In the genomic region with DNA sequence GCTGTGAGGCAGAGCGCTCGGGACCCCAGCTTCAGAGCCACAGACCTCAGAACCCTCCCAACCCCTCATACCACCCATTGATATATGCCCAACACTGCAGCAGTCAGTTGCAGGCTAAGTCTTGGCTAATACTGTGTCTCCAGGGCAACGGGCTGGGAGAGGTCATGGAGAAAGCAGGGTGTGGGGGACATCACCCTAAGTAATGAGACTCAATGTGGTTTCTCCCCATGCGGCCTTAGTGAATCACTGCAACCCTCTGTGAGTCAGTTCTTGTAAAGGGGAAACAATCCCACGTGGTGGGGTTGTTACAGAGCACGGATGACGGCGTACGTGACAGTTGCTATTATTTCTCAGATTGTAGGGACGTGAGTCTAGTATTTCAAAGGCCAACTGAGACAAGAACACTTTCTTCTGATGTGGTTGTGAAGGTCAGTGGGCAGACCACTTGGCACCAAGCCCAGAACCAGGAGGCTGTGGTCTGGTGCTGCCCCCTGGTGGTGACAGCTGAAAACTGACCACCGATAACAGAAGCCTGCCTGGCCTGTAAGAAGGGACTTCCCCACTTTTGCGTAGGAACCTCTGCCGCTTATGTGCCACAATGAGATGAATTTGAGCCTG, we compare ENCODE assay signal across 7 mouse cellular contexts. TPM values are rescaled to one million over a fixed set of nuclear protein-coding genes. Genes with fewer than 3 reads are reported as not detected.
DNase-seq lines count a peak whose midpoint lies in the region; ATAC-seq and TF ChIP-seq lines count a peak whose summit lies in the region.

No protein-coding gene starts in this region.

- no peaks in the 10 kb centered on the region for H3K27me3 ChIP-seq in intestine, embryonic 14.5 days (replicated peaks; ENCODE audit: control insufficient read depth, insufficient read depth, low read length)
- 0 out of 2 replicates have a peak, but pooled peaks cover 4% of the 10 kb centered on the region for H3K27me3 ChIP-seq in midbrain, embryonic 13.5 days

- WGBS in intestine, embryonic 14.5 days: 52% methylated on average over 13 of the region's 13 CpGs
- WGBS in midbrain, embryonic 13.5 days: 36% methylated on average over 13 of the region's 13 CpGs

- H3K4me1 ChIP-seq in intestine, embryonic 14.5 days (replicated peaks; ENCODE audit: control insufficient read depth, insufficient read depth, low read length): no peaks in the 10 kb centered on the region
- peaks cover 4% of the 10 kb centered on the region; the same call in 1 of the 2 replicates for H3K4me1 ChIP-seq in midbrain, embryonic 13.5 days (replicated peaks)

- intact Hi-C loops in gastrocnemius, adult 2 months (cut with DNase I): loop anchor here (2.0 kb wide), 1 partner anchor 33 kb away; no protein-coding TSS in a partner anchor
- intact Hi-C loops in left cerebral cortex, postnatal 25 days (cut with DNase I): loop anchor here (1.0 to 10.0 kb wide), 2 partner anchors 32 to 551 kb away; no protein-coding TSS in a partner anchor

- ATAC-seq in intestine, embryonic 14.5 days (replicated peaks; ENCODE audit: low FRiP score, low TSS enrichment, low read depth): peak; percentile 36; the same call in 1 of the 2 replicates
- peak; percentile 19; the same call in 1 of the 2 replicates for ATAC-seq in midbrain, embryonic 13.5 days

- H3K4me2 ChIP-seq in intestine, embryonic 14.5 days (ENCODE audit: low read length): no peak overlapping the region
- H3K4me2 ChIP-seq in midbrain, embryonic 13.5 days (replicated peaks): no peak overlapping the region

- H3K9me3 ChIP-seq in intestine, embryonic 14.5 days (ENCODE audit: control insufficient read depth, low read length): no peaks in the 10 kb centered on the region
- H3K9me3 ChIP-seq in midbrain, embryonic 13.5 days: no peaks in the 10 kb centered on the region

- no peak overlapping the region for H3K9ac ChIP-seq in intestine, embryonic 14.5 days (ENCODE audit: low read length)
- no peak overlapping the region for H3K9ac ChIP-seq in midbrain, embryonic 13.5 days (replicated peaks)

- peak; percentile 94 to 98 for DNase-seq in adrenal gland, adult (ENCODE audit: inconsistent age in 2 of 2, low spot score in 1 of 2)
- peak; percentile 84 to 91 for DNase-seq in cerebellum, postnatal 4 days (ENCODE audit: low spot score in 2 of 2)
- peak; percentile 86 for DNase-seq in gastrocnemius, adult 2 months
- DNase-seq in intestine, embryonic 14.5 days (ENCODE audit: low spot score): peak; percentile 91
- DNase-seq in left cerebral cortex, postnatal 25 days (ENCODE audit: low spot score in 2 of 2): peak; percentile 84 to 89
- peak; percentile 80 for DNase-seq in skeletal muscle tissue, adult 2 months (ENCODE audit: low read depth, low spot score)

- H3K4me3 ChIP-seq in gastrocnemius, adult 2 months: no peak overlapping the region
- H3K4me3 ChIP-seq in intestine, embryonic 14.5 days (ENCODE audit: low read depth, low read length): no peak overlapping the region
- no peak overlapping the region for H3K4me3 ChIP-seq in midbrain, embryonic 13.5 days (replicated peaks)

- H3K36me3 ChIP-seq in intestine, embryonic 14.5 days (ENCODE audit: control insufficient read depth, insufficient read depth, low read length): peaks cover 7% of the 10 kb centered on the region; the same call in 1 of the 2 replicates
- H3K36me3 ChIP-seq in midbrain, embryonic 13.5 days: no peaks in the 10 kb centered on the region

- peak; percentile 97 for TF ChIP-seq CTCF in gastrocnemius, adult 2 months (IDR thresholded peaks at IDR 0.05)

- H3K27ac ChIP-seq in gastrocnemius, adult 2 months: peak overlapping the region; percentile 46
- no peak overlapping the region for H3K27ac ChIP-seq in intestine, embryonic 14.5 days (ENCODE audit: low read depth)
- no peak overlapping the region for H3K27ac ChIP-seq in midbrain, embryonic 13.5 days

RNA-seq across cellular contexts. Expression of a gene that starts 10.3 kb away (rescaled TPM):
- total RNA-seq in gastrocnemius, adult 2 months (2021): 100 to 1,000 TPM; 113 to 123 TPM
- 54.8 and 55.0 TPM in 2 replicates for polyA plus RNA-seq in intestine, embryonic 14.5 days (2014; fragmentation: Nextera tagmentation; extraction: Ambion mirVana)
- total RNA-seq in left cerebral cortex, postnatal 25 days (2021): 10 to 100 TPM in 1 of 2 experiments, 1 to 10 TPM in 1; 8.9 to 15.6 TPM
- 14.9 and 18.9 TPM in 2 replicates for polyA plus RNA-seq in midbrain, embryonic 13.5 days (2015; fragmentation: Nextera tagmentation; extraction: Ambion mirVana)

RNA-seq across cellular contexts. Expression of a gene that starts 18.2 kb away (rescaled TPM):
- 10 to 100 TPM; 17.2 to 18.7 TPM for total RNA-seq in gastrocnemius, adult 2 months (2021)
- 63.0 and 64.1 TPM in 2 replicates for polyA plus RNA-seq in intestine, embryonic 14.5 days (2014; fragmentation: Nextera tagmentation; extraction: Ambion mirVana)
- total RNA-seq in left cerebral cortex, postnatal 25 days (2021): 10 to 100 TPM; 16.3 to 24.0 TPM
- polyA plus RNA-seq in midbrain, embryonic 13.5 days (2015; fragmentation: Nextera tagmentation; extraction: Ambion mirVana): 12.6 and 14.6 TPM in 2 replicates

RNA-seq across cellular contexts. Expression of a gene that starts 43.0 kb away (rescaled TPM):
- total RNA-seq in gastrocnemius, adult 2 months (2021): under 1 TPM in 1 of 2 experiments, not detected in 1; 0.97 TPM
- polyA plus RNA-seq in intestine, embryonic 14.5 days (2014; fragmentation: Nextera tagmentation; extraction: Ambion mirVana): 1.4 and 1.5 TPM in 2 replicates
- total RNA-seq in left cerebral cortex, postnatal 25 days (2021): 1 to 10 TPM; 2.0 to 2.4 TPM
- polyA plus RNA-seq in midbrain, embryonic 13.5 days (2015; fragmentation: Nextera tagmentation; extraction: Ambion mirVana): 0.94 and 1.5 TPM in 2 replicates

RNA-seq across cellular contexts. Expression of a gene that starts 57.7 kb away (rescaled TPM):
- total RNA-seq in gastrocnemius, adult 2 months (2021): 10 to 100 TPM; 58.9 to 99.2 TPM
- 4.5 and 5.1 TPM in 2 replicates for polyA plus RNA-seq in intestine, embryonic 14.5 days (2014; fragmentation: Nextera tagmentation; extraction: Ambion mirVana)
- total RNA-seq in left cerebral cortex, postnatal 25 days (2021): 100 to 1,000 TPM; 111 to 115 TPM
- polyA plus RNA-seq in midbrain, embryonic 13.5 days (2015; fragmentation: Nextera tagmentation; extraction: Ambion mirVana): 19.3 and 21.0 TPM in 2 replicates

Comparison
In these comparisons a context has a peak if more than half of its experiments do, and no peak if none do; other contexts are left out.
1. RNA of a gene that starts 10.3 kb away (total RNA-seq): 113 to 123 TPM in gastrocnemius, adult 2 months; 8.9 to 15.6 TPM in left cerebral cortex, postnatal 25 days; every median in the first group is over 4 times any median in the second.
2. Peak in every context shown above with its lines, with median percentiles within 50 percentile points of each other: DNase-seq.